Mouse (Mus musculus) stomach, embryonic 16.5 days (tissue): ENCODE measurements around the gene Oat. TPM values are rescaled to one million over a fixed set of nuclear protein-coding genes. Genes with fewer than 3 reads are reported as not detected.

ENCODE experiments used
- ATAC-seq: fragments of 200-750 bp; cut with Nextera tagmentation; 2 replicates; pipeline ENCODE4 v1.8.0; 2017; ENCODE audit warnings: moderate number of reproducible peaks, moderate TSS enrichment; ENCODE audit not compliant: insufficient read depth, low FRiP score
- H3K27ac ChIP-seq: fragments of 300-500 bp; sonication (generic); 2 replicates; pipeline ENCODE4 v1.5.1; 2014; ENCODE audit warnings: low read length
- H3K27me3 ChIP-seq: fragments of 300-500 bp; sonication (generic); 2 replicates; pipeline ENCODE4 v1.6.1; 2014; ENCODE audit warnings: low read length, control low read depth, mixed read lengths; ENCODE audit not compliant: control insufficient read depth, insufficient read depth
- H3K36me3 ChIP-seq: fragments of 300-500 bp; sonication (generic); 2 replicates; pipeline ENCODE4 v1.6.1; 2014; ENCODE audit warnings: low read length; ENCODE audit not compliant: control insufficient read depth, insufficient read depth
- H3K4me1 ChIP-seq: fragments of 300-500 bp; sonication (generic); 2 replicates; pipeline ENCODE4 v1.6.1; 2014; ENCODE audit warnings: low read length, control low read depth, mixed read lengths; ENCODE audit not compliant: control insufficient read depth, insufficient read depth
- H3K4me2 ChIP-seq: fragments of 300-500 bp; sonication (generic); 2 replicates; pipeline ENCODE4 v1.6.1; 2014; ENCODE audit warnings: low read depth, low read length, mixed read lengths
- H3K4me3 ChIP-seq: fragments of 300-500 bp; sonication (generic); replicated peaks from 2 replicates; pipeline ENCODE4 v1.5.1; 2014; ENCODE audit warnings: mild to moderate bottlenecking, low read length
- H3K9ac ChIP-seq: fragments of 300-500 bp; sonication (generic); 2 replicates; pipeline ENCODE4 v1.6.1; 2014; ENCODE audit warnings: low read length
- H3K9me3 ChIP-seq: fragments of 300-500 bp; sonication (generic); replicated peaks from 2 replicates; pipeline ENCODE4 v1.6.1; 2016; ENCODE audit warnings: low read length, control low read depth; ENCODE audit not compliant: control insufficient read depth
- WGBS: fragments of 180-500 bp; shearing (Covaris S2); extraction: QIAGEN DNeasy Blood & Tissue Kit; methylation state at CpG from one replicate; pipeline ENCODE4 v1.1.7; 2014; 5-methylcytosine and 5-hydroxymethylcytosine counted together
- polyA plus RNA-seq: library from polyadenylated mRNA; unstranded; fragments of >200 nt; fragmentation: Nextera tagmentation; extraction: Ambion mirVana; gene quantifications from 2 replicates; pipeline ENCODE4 v1.2.1, GENCODE M21; 2015

Oat gene
- polyA plus RNA-seq, 1 experiment from 2014 or later, result 377 TPM

- Histone ChIP-seq H3K4me2 (peak within 1 kb of the TSS; percentile 65), H3K4me3 (peak within 1 kb of the TSS; percentile 60), H3K4me1 (no peaks in the 10 kb centered on the region), H3K36me3 (no peaks in the 10 kb centered on the region), H3K9me3 (no peaks in the 10 kb centered on the region), H3K27ac (no peak within 1 kb of the TSS), H3K27me3 (peaks cover 4% of the 10 kb centered on the region; the same call in 1 of the 2 replicates), H3K9ac (peak within 1 kb of the TSS; percentile 73)
- ATAC-seq, result peak; percentile 90
- WGBS, result 7% methylated on average over 44 of the region's 44 CpGs
Observed at GRCm38 (mm10) chr7:132610468-132611318, 34.5 kb upstream of the Oat start, which contains the start of gene Lhpp. Lhpp (plus strand) TSS chr7:132610638.

- H3K9ac ChIP-seq, result no peak overlapping the region
- no peak for ATAC-seq
- H3K36me3 ChIP-seq, result no peaks in the 10 kb centered on the region
- H3K4me2 ChIP-seq, result no peak overlapping the region
- H3K4me1 ChIP-seq, result no peaks in the 10 kb centered on the region
- no peak overlapping the region for H3K4me3 ChIP-seq
- no peaks in the 10 kb centered on the region for H3K9me3 ChIP-seq
- WGBS, result 90% methylated on average over 4 of the region's 4 CpGs
- H3K27me3 ChIP-seq, result peaks cover 18% of the 10 kb centered on the region
- no peak overlapping the region for H3K27ac ChIP-seq
Observed at GRCm38 (mm10) chr7:132608316-132609020, 32.3 kb upstream of the Oat start.

GRCm38 (mm10) chr7:132605689-132606088 lies 29.5 kb upstream of the Oat start:
- no peaks in the 10 kb centered on the region for H3K4me1 ChIP-seq
- WGBS, result 58% methylated on average over 5 of the region's 5 CpGs
- H3K4me3 ChIP-seq, result no peak overlapping the region
- no peaks in the 10 kb centered on the region for H3K9me3 ChIP-seq
- no peak overlapping the region for H3K4me2 ChIP-seq
- no peak for ATAC-seq
- H3K27me3 ChIP-seq, result peaks cover 44% of the 10 kb centered on the region
- H3K9ac ChIP-seq, result no peak overlapping the region
- no peak overlapping the region for H3K27ac ChIP-seq
- H3K36me3 ChIP-seq, result no peaks in the 10 kb centered on the region

- Histone ChIP-seq H3K27ac (no peak overlapping the region), H3K27me3 (peaks cover 54% of the 10 kb centered on the region), H3K4me1 (no peaks in the 10 kb centered on the region), H3K4me2 (no peak overlapping the region), H3K4me3 (no peak overlapping the region), H3K36me3 (no peaks in the 10 kb centered on the region), H3K9me3 (no peaks in the 10 kb centered on the region), H3K9ac (no peak overlapping the region)
- ATAC-seq, result no peak
- 87% methylated on average over 4 of the region's 4 CpGs for WGBS
Observed at GRCm38 (mm10) chr7:132604720-132605119, 28.5 kb upstream of the Oat start.

- 14% methylated on average over 8 of the region's 8 CpGs for WGBS
- Histone ChIP-seq H3K4me3 (no peak overlapping the region), H3K9me3 (no peaks in the 10 kb centered on the region), H3K4me1 (peaks cover 9% of the 10 kb centered on the region), H3K27ac (no peak overlapping the region), H3K9ac (no peak overlapping the region), H3K4me2 (no peak overlapping the region), H3K27me3 (peaks cover 90% of the 10 kb centered on the region), H3K36me3 (no peaks in the 10 kb centered on the region)
- ATAC-seq, result no peak
Observed at GRCm38 (mm10) chr7:132600926-132601325, 24.7 kb upstream of the Oat start.

GRCm38 (mm10) chr7:132600026-132600425 lies 23.8 kb upstream of the Oat start:
- no peak for ATAC-seq
- H3K27ac ChIP-seq, result no peak overlapping the region
- peak overlapping the region; percentile 57 for H3K4me2 ChIP-seq
- no peak overlapping the region; the same call in 1 of the 2 replicates for H3K9ac ChIP-seq
- H3K4me3 ChIP-seq, result peak overlapping the region; percentile 37
- no peaks in the 10 kb centered on the region for H3K36me3 ChIP-seq
- no peaks in the 10 kb centered on the region for H3K9me3 ChIP-seq
- WGBS, result 7% methylated on average over 9 of the region's 9 CpGs
- peaks cover 88% of the 10 kb centered on the region for H3K27me3 ChIP-seq
- H3K4me1 ChIP-seq, result peaks cover 9% of the 10 kb centered on the region

GRCm38 (mm10) chr7:132599071-132599975 lies 23.1 kb upstream of the Oat start, which contains the start of gene Nkx1-2:
Nkx1-2 (minus strand) TSS chr7:132599637.
- under 1% methylated on average over 50 of the region's 52 CpGs for WGBS
- Histone ChIP-seq H3K27ac (no peak within 1 kb of the TSS), H3K36me3 (no peaks in the 10 kb centered on the region), H3K27me3 (peaks cover 86% of the 10 kb centered on the region), H3K4me3 (peak within 1 kb of the TSS; percentile 37), H3K4me1 (peaks cover 9% of the 10 kb centered on the region), H3K9ac (no peak within 1 kb of the TSS; the same call in 1 of the 2 replicates), H3K4me2 (peak within 1 kb of the TSS; percentile 57), H3K9me3 (no peaks in the 10 kb centered on the region)
- no peak for ATAC-seq

- Histone ChIP-seq H3K9me3 (no peaks in the 10 kb centered on the region), H3K4me2 (peak overlapping the region; percentile 76), H3K4me3 (peak overlapping the region; percentile 45), H3K4me1 (peaks cover 9% of the 10 kb centered on the region), H3K27ac (no peak overlapping the region), H3K27me3 (peaks cover 71% of the 10 kb centered on the region), H3K9ac (peak overlapping the region; percentile 53; the same call in 1 of the 2 replicates), H3K36me3 (no peaks in the 10 kb centered on the region)
- under 1% methylated on average over 55 of the region's 60 CpGs for WGBS
- ATAC-seq, result peak; percentile 42; the same call in 1 of the 2 replicates
Observed at GRCm38 (mm10) chr7:132597251-132598041, 21.2 kb upstream of the Oat start.
